Mouse (Mus musculus): ENCODE data around the gene Fcrl5. TPM values are rescaled to one million over a fixed set of nuclear protein-coding genes. Genes with fewer than 3 reads are reported as not detected.
"Not testable (repeated sequence)": the region's sequence is repeated elsewhere in the genome, so short reads cannot be mapped to it uniquely, and the experiment has no call there.

Gene Fcrl5
- polyA plus RNA-seq, 1 experiment from 2014 or later = not detected

DNA sequence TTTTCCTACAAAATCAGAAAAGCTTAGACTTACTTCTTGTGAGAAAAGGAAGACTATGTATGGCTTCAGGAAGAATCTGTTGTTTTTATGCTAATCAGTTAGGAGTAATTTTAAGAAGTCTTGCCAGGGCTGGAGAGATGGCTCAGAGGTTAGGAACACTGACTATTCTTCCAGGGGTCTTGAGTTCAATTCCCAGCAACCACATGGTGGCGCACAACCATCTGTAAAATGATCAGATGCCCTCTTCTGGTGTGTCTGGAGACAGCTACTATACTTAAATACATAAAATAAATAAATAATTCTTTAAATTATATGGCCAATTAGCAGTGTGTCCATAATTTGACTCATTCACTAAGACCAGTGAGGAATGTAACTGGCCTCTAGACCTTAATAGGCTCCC lies 14.9 kb upstream of the Fcrl5 start:
- Histone ChIP-seq H3K9ac (replicated peaks; ENCODE audit: low read depth, low read length) (no peak overlapping the region), H3K4me3 (replicated peaks; ENCODE audit: low read length) (no peak overlapping the region), H3K27me3 (replicated peaks; ENCODE audit: control insufficient read depth, insufficient read depth, low read length) (no peaks in the 10 kb centered on the region), H3K4me1 (replicated peaks; ENCODE audit: control insufficient read depth, insufficient read depth, low read length) (no peaks in the 10 kb centered on the region), H3K9me3 (ENCODE audit: control insufficient read depth, low read length) (no peaks in the 10 kb centered on the region), H3K27ac (ENCODE audit: low read length) (no peak overlapping the region), H3K4me2 (ENCODE audit: low read length) (no peak overlapping the region), H3K36me3 (ENCODE audit: control insufficient read depth, insufficient read depth) (no peaks in the 10 kb centered on the region)
- 57% methylated on average over 1 of the region's 1 CpGs for WGBS
- no peak for ATAC-seq

DNA sequence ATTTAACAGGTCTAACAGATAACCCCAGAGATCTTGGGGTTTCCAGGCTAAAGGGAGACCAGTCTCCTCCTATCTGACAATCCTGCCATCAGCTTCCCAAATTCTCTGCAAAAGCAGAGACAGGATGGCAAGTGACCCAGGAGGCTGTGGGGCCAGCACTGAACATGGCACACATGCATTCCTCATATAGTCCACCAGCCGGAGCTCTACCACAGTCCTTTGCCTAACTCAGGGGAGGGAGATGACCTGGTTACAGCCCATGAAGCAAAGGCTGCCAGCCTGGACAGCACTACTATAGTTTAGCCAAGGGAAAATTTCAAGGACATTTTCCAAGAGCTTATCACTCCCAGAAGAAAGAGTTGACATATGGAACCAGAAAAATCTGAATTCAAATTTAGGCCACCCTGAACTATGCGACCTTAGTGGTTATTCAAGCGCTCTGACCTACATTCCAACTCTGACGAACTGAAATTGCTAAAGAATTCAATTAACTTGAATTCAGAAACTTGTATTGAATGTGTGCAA lies 13.1 kb upstream of the Fcrl5 start:
- H3K4me2 ChIP-seq (ENCODE audit: low read length) = no peak overlapping the region
- no peaks in the 10 kb centered on the region for H3K36me3 ChIP-seq (ENCODE audit: control insufficient read depth, insufficient read depth)
- no peaks in the 10 kb centered on the region for H3K4me1 ChIP-seq (replicated peaks; ENCODE audit: control insufficient read depth, insufficient read depth, low read length)
- H3K27ac ChIP-seq (ENCODE audit: low read length) = no peak overlapping the region
- ATAC-seq = no peak
- no peaks in the 10 kb centered on the region for H3K9me3 ChIP-seq (ENCODE audit: control insufficient read depth, low read length)
- no peaks in the 10 kb centered on the region for H3K27me3 ChIP-seq (replicated peaks; ENCODE audit: control insufficient read depth, insufficient read depth, low read length)
- no peak overlapping the region for H3K4me3 ChIP-seq (replicated peaks; ENCODE audit: low read length)
- WGBS = 68% methylated on average over 4 of the region's 4 CpGs
- H3K9ac ChIP-seq (replicated peaks; ENCODE audit: low read depth, low read length) = no peak overlapping the region

DNA sequence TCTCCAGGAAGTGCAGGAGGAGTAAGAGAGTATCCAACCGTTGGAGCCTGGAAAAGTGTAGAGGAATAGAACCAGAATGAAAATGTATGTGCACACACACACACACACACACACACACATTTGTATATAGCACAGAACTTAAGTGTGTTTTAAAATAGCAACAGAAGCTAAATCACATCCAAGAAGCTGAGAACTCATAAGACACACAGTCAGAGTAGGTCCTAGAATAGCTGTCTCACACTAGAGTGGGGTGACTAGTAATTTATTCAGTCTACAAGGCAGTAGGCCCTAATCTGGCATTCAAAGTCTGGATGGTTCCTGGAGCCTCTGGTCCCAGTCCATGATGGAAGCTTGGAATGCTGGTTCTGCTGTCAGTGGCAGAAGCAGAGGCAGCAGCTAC lies 5.0 kb downstream of the Fcrl5 start:
- Histone ChIP-seq H3K27me3 (replicated peaks; ENCODE audit: control insufficient read depth, insufficient read depth, low read length) (no peaks in the 10 kb centered on the region), H3K36me3 (ENCODE audit: control insufficient read depth, insufficient read depth) (no peaks in the 10 kb centered on the region), H3K4me3 (replicated peaks; ENCODE audit: low read length) (no peak overlapping the region), H3K4me2 (ENCODE audit: low read length) (no peak overlapping the region), H3K27ac (ENCODE audit: low read length) (no peak overlapping the region), H3K9me3 (ENCODE audit: control insufficient read depth, low read length) (no peaks in the 10 kb centered on the region), H3K4me1 (replicated peaks; ENCODE audit: control insufficient read depth, insufficient read depth, low read length) (no peaks in the 10 kb centered on the region), H3K9ac (replicated peaks; ENCODE audit: low read depth, low read length) (no peak overlapping the region)
- 71% methylated on average over 1 of the region's 1 CpGs for WGBS
- no peak for ATAC-seq

DNA sequence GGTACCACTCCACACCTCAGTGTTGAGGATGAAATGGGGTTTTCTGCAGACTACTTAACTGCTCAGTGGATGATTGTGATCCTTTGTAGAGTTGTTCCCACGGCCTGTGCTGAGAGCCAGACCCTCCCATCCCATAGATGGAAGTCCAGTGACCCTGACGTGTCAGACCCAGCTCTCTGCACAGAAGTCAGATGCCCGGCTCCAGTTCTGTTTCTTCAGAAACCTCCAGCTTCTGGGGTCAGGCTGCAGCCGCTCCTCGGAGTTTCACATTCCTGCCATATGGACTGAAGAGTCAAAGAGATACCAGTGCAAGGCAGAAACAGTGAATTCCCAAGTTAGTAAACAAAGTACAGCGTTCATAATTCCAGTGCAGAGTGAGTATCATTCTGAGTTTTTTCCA lies 8.4 kb downstream of the Fcrl5 start:
- Histone ChIP-seq H3K4me2 (ENCODE audit: low read length) (no peak overlapping the region), H3K4me1 (replicated peaks; ENCODE audit: control insufficient read depth, insufficient read depth, low read length) (no peaks in the 10 kb centered on the region), H3K27me3 (replicated peaks; ENCODE audit: control insufficient read depth, insufficient read depth, low read length) (no peaks in the 10 kb centered on the region), H3K9me3 (ENCODE audit: control insufficient read depth, low read length) (no peaks in the 10 kb centered on the region), H3K9ac (replicated peaks; ENCODE audit: low read depth, low read length) (no peak overlapping the region), H3K36me3 (ENCODE audit: control insufficient read depth, insufficient read depth) (no peaks in the 10 kb centered on the region), H3K4me3 (replicated peaks; ENCODE audit: low read length) (no peak overlapping the region), H3K27ac (ENCODE audit: low read length) (no peak overlapping the region)
- ATAC-seq = no peak
- WGBS = 77% methylated on average over 6 of the region's 6 CpGs

GRCm38 (mm10) chr3:87465454-87465853 lies 29.9 kb downstream of the Fcrl5 start:
- Histone ChIP-seq H3K4me3 (replicated peaks; ENCODE audit: low read length) (no peak overlapping the region), H3K27me3 (replicated peaks; ENCODE audit: control insufficient read depth, insufficient read depth, low read length) (no peaks in the 10 kb centered on the region), H3K36me3 (ENCODE audit: control insufficient read depth, insufficient read depth) (no peaks in the 10 kb centered on the region), H3K27ac (ENCODE audit: low read length) (no peak overlapping the region), H3K4me2 (ENCODE audit: low read length) (no peak overlapping the region), H3K9me3 (ENCODE audit: control insufficient read depth, low read length) (no peaks in the 10 kb centered on the region), H3K4me1 (replicated peaks; ENCODE audit: control insufficient read depth, insufficient read depth, low read length) (no peaks in the 10 kb centered on the region), H3K9ac (replicated peaks; ENCODE audit: low read depth, low read length) (no peak overlapping the region)
- WGBS = 91% methylated on average over 3 of the region's 3 CpGs
- no peak for ATAC-seq

GRCm38 (mm10) chr3:87467011-87467410 lies 31.4 kb downstream of the Fcrl5 start:
- Histone ChIP-seq H3K27ac (ENCODE audit: low read length) (no peak overlapping the region), H3K36me3 (ENCODE audit: control insufficient read depth, insufficient read depth) (no peaks in the 10 kb centered on the region), H3K27me3 (replicated peaks; ENCODE audit: control insufficient read depth, insufficient read depth, low read length) (no peaks in the 10 kb centered on the region), H3K4me3 (replicated peaks; ENCODE audit: low read length) (no peak overlapping the region), H3K4me2 (ENCODE audit: low read length) (no peak overlapping the region), H3K9ac (replicated peaks; ENCODE audit: low read depth, low read length) (no peak overlapping the region), H3K4me1 (replicated peaks; ENCODE audit: control insufficient read depth, insufficient read depth, low read length) (no peaks in the 10 kb centered on the region), H3K9me3 (ENCODE audit: control insufficient read depth, low read length) (no peaks in the 10 kb centered on the region)
- ATAC-seq = no peak
- 86% methylated on average over 6 of the region's 6 CpGs for WGBS

DNA sequence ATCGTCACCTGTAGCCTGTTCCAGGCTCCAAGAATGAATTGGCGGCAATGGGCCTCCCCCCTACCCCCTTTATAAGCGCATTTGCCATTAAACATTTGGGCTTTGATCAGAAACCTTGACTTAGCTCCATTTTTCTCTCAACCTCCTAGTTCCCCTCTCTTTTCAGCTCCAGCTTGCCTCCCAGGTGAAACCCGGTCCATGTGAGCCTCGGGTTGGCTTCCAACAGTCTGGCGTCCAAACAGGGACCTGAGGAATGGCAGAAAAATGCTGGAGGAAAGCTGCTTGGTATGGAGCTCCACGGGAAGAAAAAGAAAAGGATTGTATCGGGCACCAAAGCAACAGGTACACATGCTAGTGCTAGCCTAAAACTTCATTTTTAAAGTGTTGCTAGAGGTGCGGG lies 31.8 kb downstream of the Fcrl5 start:
- Histone ChIP-seq H3K4me3 (replicated peaks; ENCODE audit: low read length) (no peak overlapping the region), H3K4me1 (replicated peaks; ENCODE audit: control insufficient read depth, insufficient read depth, low read length) (no peaks in the 10 kb centered on the region), H3K36me3 (ENCODE audit: control insufficient read depth, insufficient read depth) (no peaks in the 10 kb centered on the region), H3K27me3 (replicated peaks; ENCODE audit: control insufficient read depth, insufficient read depth, low read length) (no peaks in the 10 kb centered on the region), H3K9me3 (ENCODE audit: control insufficient read depth, low read length) (no peaks in the 10 kb centered on the region), H3K9ac (replicated peaks; ENCODE audit: low read depth, low read length) (no peak overlapping the region), H3K27ac (ENCODE audit: low read length) (no peak overlapping the region), H3K4me2 (ENCODE audit: low read length) (no peak overlapping the region)
- WGBS = 85% methylated on average over 9 of the region's 9 CpGs
- no peak for ATAC-seq

DNA sequence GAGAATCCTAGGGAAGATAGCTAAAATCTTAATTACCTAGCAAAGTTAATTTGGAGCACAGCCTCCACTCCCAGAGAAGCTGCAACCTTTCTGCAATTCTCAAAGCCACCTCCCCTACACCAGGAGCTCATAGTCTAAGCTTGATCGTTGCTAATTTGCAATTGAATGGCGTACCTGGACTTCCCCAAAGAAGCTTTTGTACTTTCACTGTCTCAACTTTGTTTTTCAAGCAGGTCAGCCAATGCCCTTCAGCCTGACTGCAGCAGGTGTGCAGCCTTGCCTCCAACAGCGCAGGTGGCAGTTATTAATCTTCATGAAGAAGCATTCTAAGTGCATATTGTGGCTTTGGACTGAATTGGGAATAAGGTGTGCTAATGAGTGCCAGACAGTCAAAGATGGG lies 42.4 kb downstream of the Fcrl5 start:
- not testable (repeated sequence) for H3K27ac ChIP-seq (ENCODE audit: low read length); H3K27me3 ChIP-seq (replicated peaks; ENCODE audit: control insufficient read depth, insufficient read depth, low read length); H3K9ac ChIP-seq (replicated peaks; ENCODE audit: low read depth, low read length); H3K4me1 ChIP-seq (replicated peaks; ENCODE audit: control insufficient read depth, insufficient read depth, low read length); H3K36me3 ChIP-seq (ENCODE audit: control insufficient read depth, insufficient read depth); H3K4me2 ChIP-seq (ENCODE audit: low read length); ATAC-seq; H3K4me3 ChIP-seq (replicated peaks; ENCODE audit: low read length); H3K9me3 ChIP-seq (ENCODE audit: control insufficient read depth, low read length)
- 91% methylated on average over 3 of the region's 3 CpGs for WGBS

GRCm38 (mm10) chr3:87478596-87478995 lies 43.0 kb downstream of the Fcrl5 start:
- 89% methylated on average over 6 of the region's 6 CpGs for WGBS
- not testable (repeated sequence) for ATAC-seq; H3K4me1 ChIP-seq (replicated peaks; ENCODE audit: control insufficient read depth, insufficient read depth, low read length); H3K4me2 ChIP-seq (ENCODE audit: low read length); H3K27me3 ChIP-seq (replicated peaks; ENCODE audit: control insufficient read depth, insufficient read depth, low read length); H3K27ac ChIP-seq (ENCODE audit: low read length); H3K4me3 ChIP-seq (replicated peaks; ENCODE audit: low read length); H3K9me3 ChIP-seq (ENCODE audit: control insufficient read depth, low read length); H3K36me3 ChIP-seq (ENCODE audit: control insufficient read depth, insufficient read depth); H3K9ac ChIP-seq (replicated peaks; ENCODE audit: low read depth, low read length)

GRCm38 (mm10) chr3:87479230-87479629 lies 43.7 kb downstream of the Fcrl5 start:
- H3K4me2 ChIP-seq (ENCODE audit: low read length); H3K27me3 ChIP-seq (replicated peaks; ENCODE audit: control insufficient read depth, insufficient read depth, low read length); H3K27ac ChIP-seq (ENCODE audit: low read length); H3K36me3 ChIP-seq (ENCODE audit: control insufficient read depth, insufficient read depth); H3K9me3 ChIP-seq (ENCODE audit: control insufficient read depth, low read length); H3K9ac ChIP-seq (replicated peaks; ENCODE audit: low read depth, low read length); H3K4me3 ChIP-seq (replicated peaks; ENCODE audit: low read length); H3K4me1 ChIP-seq (replicated peaks; ENCODE audit: control insufficient read depth, insufficient read depth, low read length); ATAC-seq: not testable (repeated sequence)
